In the genomic region with DNA sequence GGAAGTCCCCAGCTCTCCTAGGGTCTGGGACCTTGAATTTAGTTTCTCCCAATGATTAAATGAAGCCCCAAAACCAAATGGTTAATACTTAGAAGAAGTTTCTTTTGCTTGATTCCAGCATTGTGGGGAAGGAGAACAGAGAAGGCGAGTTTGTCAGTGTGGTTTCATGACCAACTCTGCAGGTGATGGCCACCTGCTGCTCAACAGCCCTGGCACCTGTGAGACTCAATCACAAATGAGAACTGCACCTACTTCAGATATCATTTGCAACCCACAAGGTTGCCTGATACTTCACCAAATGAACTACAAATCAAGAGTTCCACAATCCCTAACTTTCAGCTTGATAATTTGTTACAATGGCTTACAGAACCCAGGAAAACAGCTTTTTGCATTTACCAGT, we compare ENCODE assay signal across 35 mouse cellular contexts.
"Had no signal": no experiment of that assay in that cellular context is flagged by ENCODE, and none has a peak within 500 bp of the region (broad histone marks: within the 10 kb centered on the region; RNA-seq: fewer than 3 reads in every experiment).

No protein-coding gene starts in this region.

- H3K4me1 ChIP-seq: hindbrain, embryonic 10.5 days; hindbrain, embryonic 12.5 days; hindbrain, embryonic 13.5 days; hindbrain, embryonic 15.5 days; intestine, embryonic 15.5 days; kidney, embryonic 15.5 days had no signal

- H3K27me3 ChIP-seq: heart, embryonic 12.5 days; heart, embryonic 13.5 days; heart, embryonic 15.5 days; hindbrain, embryonic 12.5 days; hindbrain, embryonic 13.5 days; hindbrain, embryonic 15.5 days; intestine, embryonic 15.5 days; kidney, embryonic 15.5 days had no signal

- H3K4me2 ChIP-seq: heart, embryonic 11.5 days; heart, embryonic 12.5 days; heart, embryonic 13.5 days; heart, embryonic 15.5 days; hindbrain, embryonic 12.5 days; hindbrain, embryonic 13.5 days; hindbrain, embryonic 14.5 days; hindbrain, embryonic 15.5 days; intestine, embryonic 15.5 days; kidney, embryonic 15.5 days had no signal

- H3K4me3 ChIP-seq: heart, embryonic 10.5 days; heart, embryonic 12.5 days; heart, embryonic 13.5 days; heart, embryonic 15.5 days; hindbrain, embryonic 10.5 days; hindbrain, embryonic 12.5 days; hindbrain, embryonic 13.5 days; hindbrain, embryonic 15.5 days; intestine, embryonic 15.5 days; kidney, embryonic 15.5 days; layer of hippocampus, adult 2 months; left cerebral cortex, adult 2 months had no signal

- H3K36me3 ChIP-seq: heart, embryonic 10.5 days; heart, embryonic 12.5 days; heart, embryonic 13.5 days; heart, embryonic 15.5 days; hindbrain, embryonic 10.5 days; hindbrain, embryonic 12.5 days; hindbrain, embryonic 13.5 days; hindbrain, embryonic 15.5 days; intestine, embryonic 15.5 days; kidney, embryonic 15.5 days had no signal

- H3K9me3 ChIP-seq: heart, embryonic 10.5 days; heart, embryonic 13.5 days; heart, embryonic 15.5 days; hindbrain, embryonic 10.5 days; hindbrain, embryonic 12.5 days; hindbrain, embryonic 13.5 days; hindbrain, embryonic 15.5 days; intestine, embryonic 15.5 days; kidney, embryonic 15.5 days had no signal

- H3K9ac ChIP-seq: heart, embryonic 12.5 days; heart, embryonic 13.5 days; heart, embryonic 15.5 days; hindbrain, embryonic 12.5 days; hindbrain, embryonic 13.5 days; hindbrain, embryonic 14.5 days; hindbrain, embryonic 15.5 days; intestine, embryonic 15.5 days; kidney, embryonic 15.5 days had no signal

- DNase-seq: heart, postnatal 10 days; heart, postnatal 14 days; heart, postnatal 36 days; heart, postnatal 4 days; kidney, adult 11 months; kidney, adult 18-20 months; kidney, adult 2 months; kidney, adult 8-10 months; kidney, adult 9 months; kidney, postnatal 10 days; kidney, postnatal 14 days; kidney, postnatal 25 days; kidney, postnatal 36 days; kidney, postnatal 4 days; layer of hippocampus, adult 9-11 months; layer of hippocampus, postnatal 36 days had no signal

- ATAC-seq: hindbrain, embryonic 16.5 days; hindbrain, postnatal 0 days; inflammation-experienced regulatory T-cells, adult 6 months; intestine, embryonic 15.5 days; intestine, embryonic 16.5 days had no signal

- H3K27ac ChIP-seq: heart, embryonic 10.5 days; heart, embryonic 13.5 days; heart, embryonic 15.5 days; hindbrain, embryonic 10.5 days; hindbrain, embryonic 12.5 days; hindbrain, embryonic 13.5 days; hindbrain, embryonic 14.5 days; hindbrain, embryonic 15.5 days; hindbrain, postnatal 0 days; intestine, embryonic 15.5 days; kidney, embryonic 15.5 days; kidney, postnatal 0 days; layer of hippocampus, adult 2 months; left cerebral cortex, adult 2 months had no signal
